Mouse (Mus musculus) midbrain, embryonic 12.5 days (tissue): ENCODE results near the gene Dgkg. TPM values are rescaled to one million over a fixed set of nuclear protein-coding genes. Genes with fewer than 3 reads are reported as not detected.

Source experiments
- ATAC-seq: fragments of 200-750 bp; cut with Nextera tagmentation; 2 replicates; pipeline ENCODE4 v1.8.0; 2017; ENCODE audit warnings: low read depth, moderate TSS enrichment, moderate library complexity; ENCODE audit not compliant: low FRiP score
- H3K27ac ChIP-seq: fragments of 300-500 bp; sonication (generic); replicated peaks from 2 replicates; pipeline ENCODE4 v1.5.1; 2016; ENCODE audit warnings: mild to moderate bottlenecking
- H3K27me3 ChIP-seq: fragments of 300-500 bp; sonication (generic); 2 replicates; pipeline ENCODE4 v1.6.1; 2016; ENCODE audit warnings: mild to moderate bottlenecking
- H3K36me3 ChIP-seq: fragments of 300-500 bp; sonication (generic); 2 replicates; pipeline ENCODE4 v1.6.1; 2016
- H3K4me1 ChIP-seq: fragments of 300-500 bp; sonication (generic); 2 replicates; pipeline ENCODE4 v1.6.1; 2016
- H3K4me2 ChIP-seq: fragments of 300-500 bp; sonication (generic); replicated peaks from 2 replicates; pipeline ENCODE4 v1.6.1; 2016; ENCODE audit warnings: mild to moderate bottlenecking, moderate library complexity
- H3K4me3 ChIP-seq: fragments of 300-500 bp; sonication (generic); 2 replicates; pipeline ENCODE4 v1.5.1; 2016; ENCODE audit warnings: mild to moderate bottlenecking
- H3K9ac ChIP-seq: fragments of 300-500 bp; sonication (generic); replicated peaks from 2 replicates; pipeline ENCODE4 v1.6.1; 2016; ENCODE audit warnings: mild to moderate bottlenecking, moderate library complexity
- H3K9me3 ChIP-seq: fragments of 300-500 bp; sonication (generic); 2 replicates; pipeline ENCODE4 v1.6.1; 2016; ENCODE audit warnings: mild to moderate bottlenecking
- WGBS: fragments of 180-500 bp; shearing (Covaris S2); methylation state at CpG from one replicate; pipeline ENCODE4 v1.1.7; 2016; 5-methylcytosine and 5-hydroxymethylcytosine counted together
- polyA plus RNA-seq: library from polyadenylated mRNA; unstranded; fragments of >200 nt; fragmentation: Nextera tagmentation; extraction: Ambion mirVana; gene quantifications from 2 replicates; pipeline ENCODE4 v1.2.1, GENCODE M21; 2016

Dgkg gene
- polyA plus RNA-seq, 1 experiment from 2014 or later, result 0.17 TPM

DNA sequence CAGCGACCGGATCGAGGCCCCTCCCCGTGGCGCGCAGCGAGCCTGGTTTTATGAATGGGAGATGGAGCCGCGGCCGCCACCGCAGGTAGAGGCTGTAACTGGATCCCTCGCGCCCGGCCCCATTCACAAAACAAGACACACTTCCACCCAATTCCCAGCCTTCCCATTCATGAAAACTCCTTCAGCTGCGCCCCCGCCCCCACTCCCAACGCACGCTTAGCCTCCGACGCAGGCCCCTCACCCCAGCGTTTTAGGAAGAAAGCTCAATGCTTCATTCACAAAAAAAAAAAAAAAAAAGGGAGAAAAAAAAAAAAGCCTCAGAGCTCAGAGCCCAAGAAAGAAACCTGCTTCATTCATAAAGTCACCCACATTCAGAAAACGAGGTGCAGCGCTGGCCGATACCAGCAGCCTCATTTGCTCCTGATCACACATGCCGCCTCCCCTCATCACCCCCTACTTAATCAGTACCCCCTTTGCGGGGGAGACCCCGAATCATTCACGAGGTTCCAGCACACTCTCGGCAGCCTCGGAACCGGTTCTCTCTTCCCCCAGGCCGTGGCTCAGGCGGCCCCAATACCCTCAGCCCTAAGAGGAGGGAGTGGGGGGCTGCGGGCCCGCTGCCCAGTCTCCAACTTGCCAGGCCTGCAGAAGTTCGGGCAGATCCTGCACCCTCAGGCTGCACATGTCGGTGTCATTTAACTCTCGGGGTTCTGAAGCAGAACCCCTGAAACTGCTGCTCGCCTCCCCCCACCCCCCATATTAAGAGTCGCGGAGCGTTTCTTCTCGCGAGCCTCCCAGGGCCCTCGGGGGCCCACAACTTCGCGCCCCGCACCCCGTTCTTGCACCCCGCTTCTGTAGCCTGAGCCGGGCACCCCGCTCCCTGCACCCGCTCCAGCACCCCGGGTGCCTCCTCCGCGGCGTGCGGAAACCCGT, 218.3 kb downstream of the Dgkg start:
- peaks cover 32% of the 10 kb centered on the region for H3K4me1 ChIP-seq
- peak; percentile 50 for ATAC-seq

DNA sequence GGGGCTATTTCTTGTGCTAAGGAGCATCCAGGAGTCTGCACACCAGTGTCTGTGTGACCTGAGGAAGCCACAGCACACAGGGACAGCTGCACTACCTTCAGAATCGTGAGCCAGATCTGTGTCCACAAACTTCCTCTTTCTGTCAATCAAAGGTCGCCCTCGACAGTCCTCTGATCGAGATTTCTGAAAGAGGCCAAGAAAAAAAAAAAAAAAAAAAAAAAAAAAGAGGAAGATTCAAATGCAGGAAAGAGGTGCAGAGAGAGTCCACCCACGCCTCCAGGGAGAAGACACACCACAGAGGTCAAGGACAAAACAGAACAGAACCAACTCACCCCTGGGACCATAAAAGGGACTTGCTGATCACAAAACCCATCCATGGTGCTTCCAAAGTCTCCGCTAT, 220.9 kb downstream of the Dgkg start:
- Histone ChIP-seq H3K36me3 (no peaks in the 10 kb centered on the region), H3K9me3 (no peaks in the 10 kb centered on the region), H3K4me1 (peaks cover 32% of the 10 kb centered on the region), H3K4me3 (no peak overlapping the region), H3K27me3 (peaks cover 76% of the 10 kb centered on the region), H3K27ac (no peak overlapping the region), H3K4me2 (no peak overlapping the region), H3K9ac (no peak overlapping the region)
- no peak for ATAC-seq
- WGBS, result 40% methylated on average over 6 of the region's 6 CpGs

More for the DNA sequence above, 218.3 kb downstream of the Dgkg start:
- Histone ChIP-seq H3K27me3 (peaks cover 85% of the 10 kb centered on the region), H3K9ac (peak overlapping the region; percentile 65), H3K4me2 (peak overlapping the region; percentile 98), H3K36me3 (no peaks in the 10 kb centered on the region), H3K27ac (0 out of 2 replicates have a peak overlapping the region, but pooled peaks have one; percentile 39), H3K4me3 (peak overlapping the region; percentile 73), H3K9me3 (no peaks in the 10 kb centered on the region)
- under 1% methylated on average over 57 of the region's 59 CpGs for WGBS

DNA sequence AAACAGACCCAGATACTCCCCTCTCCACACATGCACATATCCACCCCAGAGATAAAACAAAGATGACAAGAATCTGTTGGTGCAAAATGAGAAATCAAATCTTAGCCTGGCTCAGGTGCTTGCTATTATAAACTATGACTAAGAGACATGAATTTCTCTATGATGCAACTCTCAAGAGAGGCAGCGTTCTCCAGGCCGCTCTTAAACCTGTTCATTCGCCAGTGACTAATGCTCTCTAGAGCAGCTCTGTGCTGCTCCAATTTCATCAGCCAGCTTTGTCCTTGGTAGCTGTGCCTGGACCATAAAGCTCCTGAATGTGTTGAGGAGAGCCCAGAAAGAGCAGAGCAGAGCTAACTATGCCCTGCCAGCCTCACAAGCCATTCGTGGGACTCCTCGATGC, 222.5 kb downstream of the Dgkg start:
- no peak overlapping the region for H3K9ac ChIP-seq
- H3K27ac ChIP-seq, result no peak overlapping the region
- no peak overlapping the region for H3K4me3 ChIP-seq
- H3K36me3 ChIP-seq, result no peaks in the 10 kb centered on the region
- no peaks in the 10 kb centered on the region for H3K9me3 ChIP-seq
- peak overlapping the region; percentile 31; the same call in 1 of the 2 replicates for H3K4me2 ChIP-seq
- 40% methylated on average over 5 of the region's 5 CpGs for WGBS
- H3K4me1 ChIP-seq, result peaks cover 35% of the 10 kb centered on the region
- ATAC-seq, result no peak
- peaks cover 79% of the 10 kb centered on the region for H3K27me3 ChIP-seq

DNA sequence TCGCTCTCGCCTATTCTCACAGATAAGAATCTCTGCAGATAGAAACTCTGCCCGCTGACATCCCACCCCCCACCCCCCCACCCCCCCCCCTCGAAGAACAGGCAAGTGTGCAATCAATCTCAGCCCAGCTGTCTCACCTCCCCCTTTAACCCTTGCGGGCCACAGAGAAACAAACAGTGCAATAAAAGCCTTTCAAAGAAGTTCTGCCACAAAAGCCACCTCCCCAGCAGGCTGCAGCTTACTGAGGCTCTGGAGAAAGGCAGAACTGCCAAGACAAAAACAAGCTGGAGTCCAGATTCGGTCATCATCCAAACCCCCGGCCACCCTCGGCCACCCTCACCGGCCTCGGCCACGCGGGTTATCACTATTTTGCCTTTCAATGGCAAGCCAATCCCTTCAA, 223.1 kb downstream of the Dgkg start:
- Histone ChIP-seq H3K27me3 (peaks cover 82% of the 10 kb centered on the region), H3K9me3 (no peaks in the 10 kb centered on the region), H3K4me2 (peak overlapping the region; percentile 31), H3K4me1 (peaks cover 38% of the 10 kb centered on the region), H3K27ac (no peak overlapping the region; the same call in 1 of the 2 replicates), H3K4me3 (no peak overlapping the region), H3K36me3 (no peaks in the 10 kb centered on the region), H3K9ac (no peak overlapping the region)
- no peak for ATAC-seq
- 7% methylated on average over 12 of the region's 12 CpGs for WGBS

DNA sequence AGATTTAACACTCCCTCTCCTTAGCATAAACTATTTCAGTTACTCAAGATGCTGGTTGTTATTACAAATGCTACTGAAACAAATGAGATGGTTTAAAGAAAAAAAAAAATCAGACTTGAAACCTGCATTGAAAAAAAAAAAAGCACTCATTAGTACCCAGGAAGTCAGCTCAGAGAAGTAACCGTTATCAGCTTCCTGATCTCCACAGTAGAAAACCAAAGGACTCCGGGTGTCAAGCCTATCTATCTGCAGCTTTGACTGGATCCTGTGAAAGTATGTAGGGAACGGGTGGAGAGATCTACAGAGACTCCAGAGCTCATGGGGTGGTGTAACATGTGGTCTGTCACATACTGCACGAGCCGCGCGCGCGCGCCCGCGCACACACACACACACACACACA, 225.2 kb downstream of the Dgkg start:
- no peak overlapping the region for H3K27ac ChIP-seq
- no peak overlapping the region for H3K4me2 ChIP-seq
- H3K4me3 ChIP-seq, result no peak overlapping the region
- no peaks in the 10 kb centered on the region for H3K36me3 ChIP-seq
- ATAC-seq, result no peak
- peaks cover 46% of the 10 kb centered on the region for H3K4me1 ChIP-seq
- H3K9me3 ChIP-seq, result no peaks in the 10 kb centered on the region
- 94% methylated on average over 12 of the region's 12 CpGs for WGBS
- peaks cover 80% of the 10 kb centered on the region for H3K27me3 ChIP-seq
- H3K9ac ChIP-seq, result no peak overlapping the region

DNA sequence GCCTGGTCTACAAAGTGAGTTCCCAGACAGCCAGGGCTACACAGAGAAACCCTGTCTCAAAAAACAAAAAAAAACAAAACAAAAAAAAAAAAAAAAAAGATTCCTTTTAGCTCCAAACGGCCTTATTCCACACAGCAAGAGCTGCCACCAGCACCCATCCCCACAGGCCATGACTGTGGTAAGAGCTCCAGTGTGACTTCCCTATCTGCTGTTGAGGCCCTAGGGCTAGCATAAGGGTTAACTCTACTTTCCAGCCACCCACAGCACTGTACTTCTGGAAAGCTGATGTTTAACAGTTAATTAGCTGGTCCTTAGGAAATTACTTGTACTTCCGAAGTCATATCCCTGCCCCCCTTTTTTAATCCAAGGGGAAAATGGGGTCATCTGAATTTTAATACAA, 225.7 kb downstream of the Dgkg start:
- 89% methylated on average over 2 of the region's 2 CpGs for WGBS
- peaks cover 77% of the 10 kb centered on the region for H3K27me3 ChIP-seq

DNA sequence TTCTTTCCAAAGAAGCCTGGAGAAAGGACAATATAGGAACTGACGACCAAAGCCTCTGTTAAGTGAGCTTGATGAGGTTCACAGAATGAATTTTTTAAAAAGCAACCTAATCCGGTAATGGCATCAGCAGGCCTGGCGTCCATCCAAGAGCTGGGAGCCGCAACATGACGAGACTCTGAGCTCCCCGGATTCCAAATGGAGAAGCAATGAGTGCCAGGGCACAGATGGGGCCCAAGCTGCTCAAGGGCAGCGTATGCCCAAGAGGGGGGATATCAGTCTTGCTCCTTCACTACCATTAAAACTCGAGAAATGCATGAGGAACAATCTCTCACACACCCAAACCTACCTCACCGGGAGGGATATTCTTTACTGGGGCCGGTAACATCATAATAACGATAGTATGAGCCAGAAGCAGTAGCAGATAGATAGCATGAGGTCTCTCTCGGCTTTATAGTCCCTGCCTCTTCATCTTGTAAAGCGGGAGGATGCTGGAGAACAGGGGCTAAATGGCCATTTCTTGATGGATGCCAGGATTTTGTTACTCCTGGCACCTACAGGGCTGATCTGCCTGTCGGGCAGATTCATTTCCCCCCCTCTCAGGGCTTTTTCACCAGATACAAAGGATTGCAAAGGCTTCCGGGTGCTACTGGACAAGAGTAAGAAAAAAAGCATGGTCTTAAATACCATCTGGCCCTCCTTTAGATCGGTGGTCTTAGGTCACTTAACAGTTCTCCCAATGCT, 226.6 kb downstream of the Dgkg start:
- Histone ChIP-seq H3K9me3 (no peaks in the 10 kb centered on the region), H3K4me3 (no peak overlapping the region), H3K4me1 (peaks cover 46% of the 10 kb centered on the region), H3K36me3 (no peaks in the 10 kb centered on the region), H3K9ac (no peak overlapping the region), H3K27me3 (peaks cover 72% of the 10 kb centered on the region), H3K27ac (no peak overlapping the region), H3K4me2 (0 out of 2 replicates have a peak overlapping the region, but pooled peaks have one; percentile 40)
- 68% methylated on average over 16 of the region's 16 CpGs for WGBS
- no peak for ATAC-seq

More for the DNA sequence above, 225.7 kb downstream of the Dgkg start:
- Histone ChIP-seq H3K9me3 (no peaks in the 10 kb centered on the region), H3K9ac (no peak overlapping the region), H3K4me1 (peaks cover 46% of the 10 kb centered on the region), H3K4me3 (no peak overlapping the region), H3K36me3 (no peaks in the 10 kb centered on the region), H3K27ac (no peak overlapping the region), H3K4me2 (no peak overlapping the region)
- ATAC-seq, result no peak

DNA sequence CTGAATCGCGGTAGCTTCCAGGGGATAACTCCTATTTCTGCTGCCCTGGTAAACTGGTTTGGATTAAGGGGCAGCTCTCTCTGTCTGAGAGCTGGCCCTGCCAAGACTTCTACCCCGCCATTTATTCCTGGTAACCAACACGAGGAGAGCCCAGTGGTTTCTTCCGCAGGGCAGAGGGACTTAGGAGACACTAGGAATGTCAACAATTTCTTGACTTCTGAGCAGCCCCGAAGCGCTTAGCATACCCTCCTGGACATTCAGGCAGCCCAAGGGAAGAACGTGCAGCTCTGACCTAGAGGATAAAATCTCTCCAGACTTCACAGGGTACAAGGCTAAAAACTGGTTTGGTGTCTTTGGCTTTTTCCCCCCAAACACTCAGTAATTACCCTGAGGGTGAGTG, 227.6 kb downstream of the Dgkg start:
- WGBS, result 3% methylated on average over 8 of the region's 8 CpGs
- peaks cover 40% of the 10 kb centered on the region for H3K4me1 ChIP-seq
- peak overlapping the region; percentile 40 for H3K4me2 ChIP-seq
- no peaks in the 10 kb centered on the region for H3K36me3 ChIP-seq
- H3K27me3 ChIP-seq, result peaks cover 62% of the 10 kb centered on the region
- 0 out of 2 replicates have a peak overlapping the region, but pooled peaks have one; percentile 46 for H3K27ac ChIP-seq
- ATAC-seq, result peak; percentile 16; the same call in 1 of the 2 replicates
- H3K9me3 ChIP-seq, result no peaks in the 10 kb centered on the region
- H3K4me3 ChIP-seq, result peak overlapping the region; percentile 16; the same call in 1 of the 2 replicates
- H3K9ac ChIP-seq, result no peak overlapping the region

DNA sequence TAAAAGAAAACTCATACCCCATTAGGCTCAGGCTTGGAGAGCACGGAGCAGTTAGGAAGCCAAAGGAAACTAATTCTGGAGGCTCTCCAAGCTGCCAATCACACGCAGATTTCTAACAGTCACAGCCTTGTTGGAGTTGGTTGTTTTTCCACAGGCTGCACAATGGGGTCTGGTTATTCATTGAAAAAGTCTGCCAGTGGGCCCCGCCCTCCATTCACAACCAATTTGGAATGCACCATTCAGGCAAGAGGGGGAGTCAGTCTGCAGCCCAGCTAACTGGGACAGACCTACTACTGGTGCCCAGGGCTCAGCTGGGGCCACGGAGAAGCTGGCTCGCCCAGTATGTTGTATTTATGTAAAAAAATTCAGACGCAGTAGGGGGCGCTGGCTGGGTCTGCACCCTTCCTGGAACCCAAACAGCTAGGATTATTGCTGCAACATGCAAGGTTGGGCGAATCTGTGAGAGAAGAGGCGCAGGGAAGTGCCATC, 228.1 kb downstream of the Dgkg start:
- Histone ChIP-seq H3K36me3 (no peaks in the 10 kb centered on the region), H3K4me2 (peak overlapping the region; percentile 40), H3K27ac (0 out of 2 replicates have a peak overlapping the region, but pooled peaks have one; percentile 46), H3K4me1 (peaks cover 36% of the 10 kb centered on the region), H3K4me3 (peak overlapping the region; percentile 16; the same call in 1 of the 2 replicates), H3K9ac (no peak overlapping the region), H3K27me3 (peaks cover 57% of the 10 kb centered on the region), H3K9me3 (no peaks in the 10 kb centered on the region)
- ATAC-seq, result peak; percentile 96
- WGBS, result under 1% methylated on average over 9 of the region's 9 CpGs

DNA sequence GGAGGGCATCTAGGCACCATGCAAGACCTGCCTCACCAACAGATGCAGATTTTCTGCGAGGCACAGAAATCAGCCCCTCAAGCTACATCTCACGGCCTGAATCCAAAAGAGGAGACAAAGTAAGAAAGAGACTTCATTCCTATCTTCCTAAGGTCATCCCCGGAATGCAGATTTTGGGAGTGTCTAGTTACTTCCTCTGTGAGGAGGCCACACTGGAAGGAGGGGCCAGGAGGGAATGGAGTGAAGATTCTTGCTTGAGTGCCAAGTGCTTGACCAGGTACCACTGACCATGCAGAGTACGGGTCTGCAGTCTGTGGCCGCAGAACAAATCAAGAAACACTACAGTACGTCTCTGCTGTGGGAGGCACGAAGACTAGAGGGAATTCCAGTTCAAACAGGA, 230.2 kb downstream of the Dgkg start:
- Histone ChIP-seq H3K27me3 (peaks cover 41% of the 10 kb centered on the region), H3K36me3 (no peaks in the 10 kb centered on the region), H3K4me2 (no peak overlapping the region), H3K9ac (no peak overlapping the region), H3K27ac (no peak overlapping the region), H3K9me3 (no peaks in the 10 kb centered on the region), H3K4me1 (peaks cover 31% of the 10 kb centered on the region), H3K4me3 (no peak overlapping the region)
- ATAC-seq, result no peak
- WGBS, result 76% methylated on average over 7 of the region's 7 CpGs

DNA sequence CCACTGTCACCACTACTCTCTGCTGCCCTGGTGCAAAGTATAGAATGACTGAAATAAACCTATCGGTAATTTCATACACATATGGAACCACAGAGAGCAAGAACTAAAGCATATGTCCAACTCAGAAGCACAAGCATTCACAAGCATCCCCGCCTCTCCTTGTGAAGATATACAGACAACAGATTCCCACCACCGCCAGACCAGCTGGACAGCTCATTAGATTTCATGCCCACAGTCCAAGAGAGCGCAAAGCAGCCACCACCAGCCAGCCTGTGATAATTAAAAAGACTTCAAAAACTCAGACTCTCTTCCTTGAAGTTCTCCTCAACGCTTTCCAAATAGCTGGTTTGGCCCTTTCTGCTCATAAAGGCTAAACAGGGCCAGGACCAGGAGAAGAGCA, 234.8 kb downstream of the Dgkg start:
- H3K36me3 ChIP-seq, result no peaks in the 10 kb centered on the region
- 83% methylated on average over 5 of the region's 5 CpGs for WGBS

More for the DNA sequence above, 234.8 kb downstream of the Dgkg start:
- Histone ChIP-seq H3K27ac (no peak overlapping the region), H3K9ac (no peak overlapping the region), H3K9me3 (no peaks in the 10 kb centered on the region), H3K4me3 (no peak overlapping the region), H3K27me3 (peaks cover 10% of the 10 kb centered on the region), H3K4me2 (no peak overlapping the region), H3K4me1 (no peaks in the 10 kb centered on the region; the same call in 1 of the 2 replicates)
- ATAC-seq, result no peak
